Mouse (Mus musculus): Measurements from ENCODE around the gene Tm9sf3. TPM values are rescaled to one million over a fixed set of nuclear protein-coding genes. Genes with fewer than 3 reads are reported as not detected.

Gene Tm9sf3
- 92.4 TPM for total RNA-seq (2023)

GRCm38 (mm10) chr19:41263630-41264295, at the start of gene Tm9sf3:
Gene Tm9sf3 (minus strand): TSS chr19:41263997.

GRCm38 (mm10) chr19:41206811-41207344, 56.9 kb downstream of the Tm9sf3 start, which contains the start of gene Tll2:
Gene Tll2 (minus strand): TSS chr19:41206835.

Other genes with a start within 250 kb of the Tm9sf3 start
- 1.7 TPM for gene Dntt, start 234.7 kb downstream of the Tm9sf3 start, total RNA-seq (2023)
- not detected for gene Opalin, start 186.9 kb downstream of the Tm9sf3 start, total RNA-seq (2023)
- gene Tll2, start 57.2 kb downstream of the Tm9sf3 start, total RNA-seq (2023), result not detected
- gene Pik3ap1, start 121.1 kb upstream of the Tm9sf3 start, total RNA-seq (2023), result 30.0 TPM
- 31.5 TPM for gene Lcor, start 218.6 kb upstream of the Tm9sf3 start, total RNA-seq (2023)